Mouse (Mus musculus): ENCODE data around the gene Dip2b. TPM values are rescaled to one million over a fixed set of nuclear protein-coding genes. Genes with fewer than 3 reads are reported as not detected.
"Not testable (repeated sequence)": the region's sequence is repeated elsewhere in the genome, so short reads cannot be mapped to it uniquely, and the experiment has no call there.

Gene Dip2b
- total RNA-seq, 2 experiments from 2014 or later = 59.9 to 63.5 TPM

- DNase-seq (ENCODE audit: low spot score in 2 of 2) = peak; percentile 28 to 38
Measured at GRCm38 (mm10) chr15:100251153-100251780, 212.8 kb downstream of the Dip2b start.

GRCm38 (mm10) chr15:100256386-100256785 is 217.9 kb downstream of the Dip2b start:
- no peak for DNase-seq (ENCODE audit: low spot score in 2 of 2)

DNA sequence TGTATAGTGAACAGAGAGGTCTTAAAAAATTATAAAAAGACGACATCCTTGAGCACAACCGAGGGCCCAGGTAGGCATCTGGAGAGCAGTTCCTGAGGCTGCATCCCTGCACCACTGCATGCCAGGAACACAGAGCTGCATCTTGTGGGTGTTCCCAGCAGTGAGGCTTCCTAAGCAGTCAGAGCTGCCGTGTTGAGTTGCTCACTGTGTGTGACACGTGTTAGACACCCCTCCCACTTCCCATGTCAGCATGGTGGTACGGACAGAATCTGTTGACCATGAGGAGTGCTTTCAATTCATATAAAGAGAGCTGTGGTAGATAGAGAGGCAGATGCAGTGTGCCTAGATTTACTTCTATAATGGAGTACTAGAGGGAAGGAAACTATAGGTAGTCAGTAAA is 218.8 kb downstream of the Dip2b start:
- DNase-seq (ENCODE audit: low spot score in 2 of 2) = no peak

DNA sequence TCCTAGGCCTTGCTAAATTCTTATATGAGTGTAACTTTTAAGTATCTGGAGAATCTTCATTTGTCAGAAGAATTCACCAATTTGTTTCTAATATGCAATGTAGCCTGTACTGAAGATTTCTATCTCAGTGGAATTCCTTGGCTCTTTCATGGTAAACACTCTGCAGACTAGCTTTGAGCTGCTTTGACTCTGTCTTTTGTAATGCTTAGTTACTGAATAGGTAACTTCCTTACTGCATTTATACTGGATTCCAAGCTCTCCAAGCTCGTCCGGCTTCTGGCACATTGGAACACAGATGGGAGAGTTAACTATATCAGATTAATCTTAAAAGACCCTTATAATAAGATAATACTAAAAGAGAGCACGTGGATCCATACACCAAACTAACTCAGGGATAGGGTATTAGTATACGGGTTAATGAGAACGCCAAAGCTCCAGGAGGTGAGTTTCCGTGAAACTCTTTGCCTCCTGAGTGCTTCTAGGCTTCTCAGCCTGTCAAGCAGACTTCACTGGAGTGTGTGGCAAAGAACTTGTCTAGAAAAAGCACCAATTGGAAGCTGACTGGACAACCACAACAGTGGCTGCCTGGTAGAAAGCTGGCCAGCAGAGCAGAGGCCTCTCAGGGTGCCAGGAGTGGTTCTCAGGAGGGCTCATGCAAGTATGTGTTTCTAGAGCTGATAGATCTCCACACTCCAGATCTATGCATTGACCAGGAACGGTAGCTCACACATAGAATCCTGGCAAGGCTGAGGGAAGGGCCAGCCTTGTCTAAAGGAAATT is 220.4 kb downstream of the Dip2b start:
- DNase-seq (ENCODE audit: low spot score in 2 of 2) = no peak

- not testable (repeated sequence) for DNase-seq (ENCODE audit: low spot score in 2 of 2)
Measured at GRCm38 (mm10) chr15:100260351-100260750, 221.9 kb downstream of the Dip2b start.

- no peak for DNase-seq (ENCODE audit: low spot score in 2 of 2)
Measured at GRCm38 (mm10) chr15:100263246-100263905, 224.9 kb downstream of the Dip2b start.

DNA sequence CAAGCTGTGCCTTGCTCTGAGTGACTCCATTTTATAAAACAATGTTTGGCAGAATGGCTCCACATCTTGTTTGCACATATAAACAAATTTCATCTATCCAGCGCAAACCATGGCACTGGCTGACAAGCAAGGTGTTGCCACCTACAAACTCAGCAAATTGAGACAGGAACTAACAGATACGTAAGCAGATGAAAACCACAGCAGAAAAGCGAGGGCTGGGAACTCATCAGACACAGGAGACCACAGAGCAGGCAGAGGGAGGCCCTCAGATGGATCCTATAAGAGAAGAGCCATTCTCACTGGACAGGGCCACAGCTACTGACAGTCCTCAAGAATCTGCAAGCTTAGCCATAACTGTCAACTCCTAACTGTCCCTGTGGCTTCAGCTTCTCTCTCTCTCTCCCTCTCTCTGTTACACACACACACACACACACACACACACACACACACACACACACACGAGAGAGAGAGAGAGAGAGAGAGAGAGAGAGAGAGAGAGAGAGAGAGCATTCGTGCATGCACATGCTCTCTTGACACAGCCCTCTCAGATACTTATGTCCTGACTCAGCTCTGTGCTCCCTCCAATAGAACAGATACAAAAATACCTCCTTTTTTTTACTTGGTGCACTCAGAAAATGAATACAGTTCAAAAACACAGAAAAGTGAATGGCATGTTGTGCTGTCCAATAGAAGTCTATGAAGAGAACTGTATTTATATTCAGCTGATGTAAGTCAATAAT is 227.3 kb downstream of the Dip2b start:
- DNase-seq (ENCODE audit: low spot score in 2 of 2) = no peak

- no peak for DNase-seq (ENCODE audit: low spot score in 2 of 2)
Measured at GRCm38 (mm10) chr15:100268916-100269315, 230.5 kb downstream of the Dip2b start.

Other genes starting within 250 kb of the Dip2b start
- gene Lima1, start 163.2 kb upstream of the Dip2b start, total RNA-seq (2021) = 1 to 10 TPM; 7.0 to 9.6 TPM
- gene Fam186a, start 71.6 kb upstream of the Dip2b start, total RNA-seq (2021) = under 1 TPM in 1 of 2 experiments, not detected in 1; 0.05 TPM
- gene Larp4, start 68.6 kb upstream of the Dip2b start, total RNA-seq (2021) = 10 to 100 TPM; 46.5 to 50.4 TPM
- gene Atf1, start 189.2 kb downstream of the Dip2b start, total RNA-seq (2021) = 10 to 100 TPM; 20.8 to 25.4 TPM
- gene Tmprss12, start 242.2 kb downstream of the Dip2b start, total RNA-seq (2021) = not detected